Mouse (Mus musculus) cortical plate, adult 2 months (tissue): Measurements from ENCODE around the gene Dusp23. TPM values are rescaled to one million over a fixed set of nuclear protein-coding genes. Genes with fewer than 3 reads are reported as not detected.

ENCODE experiments used
- H3K27ac ChIP-seq: fragments of 200-500 bp; 2 replicates; pipeline ENCODE4 v1.5.1; 2012; ENCODE audit warnings: low read length, control low read depth, inconsistent platforms; ENCODE audit not compliant: insufficient read depth
- H3K4me1 ChIP-seq: fragments of 200-500 bp; 2 replicates; pipeline ENCODE4 v1.6.1; 2011; ENCODE audit warnings: low read length; ENCODE audit not compliant: control insufficient read depth, insufficient read depth
- H3K4me3 ChIP-seq: fragments of 200-500 bp; 2 replicates; pipeline ENCODE4 v1.5.1; 2011; ENCODE audit warnings: mild to moderate bottlenecking, low read length, control low read depth; ENCODE audit not compliant: insufficient read depth
- CTCF ChIP-seq: fragments of 200-500 bp; IDR thresholded peaks from 2 replicates; pipeline ENCODE4 v1.5.1; 2011; ENCODE audit warnings: mild to moderate bottlenecking, control low read depth, low read length; ENCODE audit not compliant: insufficient read depth; ENCODE audit errors: extremely low read depth
- POLR2A ChIP-seq: fragments of 200-500 bp; IDR thresholded peaks from 2 replicates; pipeline ENCODE4 v1.6.1; 2011; ENCODE audit warnings: mild to moderate bottlenecking, low read length, control low read depth; ENCODE audit not compliant: insufficient read depth; ENCODE audit errors: extremely low read depth
- polyA plus RNA-seq: library from polyadenylated mRNA; depleted of rRNA; stranded (reverse); fragments of >200 nt; gene quantifications from 2 replicates; pipeline ENCODE4 v1.2.3, GENCODE M21; 2012

Dusp23 gene
- polyA plus RNA-seq, 1 experiment, result 11.6 TPM

GRCm38 (mm10) chr1:172651288-172651987 lies 18.7 kb upstream of the Dusp23 start:
- H3K27ac ChIP-seq, result no peak overlapping the region
- H3K4me3 ChIP-seq, result no peak overlapping the region
- no peaks in the 10 kb centered on the region for H3K4me1 ChIP-seq
- no peak for TF ChIP-seq POLR2A
- TF ChIP-seq CTCF, result no peak

DNA sequence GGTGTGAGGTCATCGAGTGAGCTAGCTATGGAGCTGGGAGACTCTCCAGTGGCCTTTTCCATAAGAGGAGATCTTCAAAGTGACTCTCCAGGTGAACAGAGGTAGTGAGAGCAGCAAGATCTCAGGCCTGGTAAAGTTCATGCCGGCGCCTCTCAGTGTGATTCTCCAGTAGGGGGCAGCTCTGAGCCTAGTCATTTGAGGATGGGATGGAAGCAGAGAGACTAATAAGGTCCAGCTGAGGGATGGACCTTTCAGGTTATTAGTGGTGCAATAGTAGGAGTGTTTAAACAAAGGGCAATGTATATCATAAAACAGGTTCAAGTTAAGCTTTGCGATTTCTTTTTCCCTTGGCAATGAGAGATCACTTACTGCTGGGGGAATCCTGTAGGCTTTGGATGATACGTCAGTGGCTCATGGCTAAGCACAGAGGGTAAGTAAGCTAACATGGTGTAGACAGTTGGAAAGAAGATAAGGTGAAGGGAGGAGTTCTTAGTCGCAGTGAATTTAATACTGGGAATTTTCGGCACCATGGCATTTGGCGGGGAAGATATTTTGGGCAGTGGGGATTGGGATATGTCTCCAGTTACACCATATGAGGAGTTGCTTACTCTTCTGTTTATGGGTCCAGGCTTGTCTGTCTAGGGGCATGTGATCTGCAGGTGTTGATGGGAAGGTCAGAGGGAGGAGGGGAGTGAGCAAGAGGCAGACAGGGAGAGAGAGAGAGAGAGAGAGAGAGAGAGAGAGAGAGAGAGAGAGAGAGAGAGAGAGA lies 17.9 kb upstream of the Dusp23 start:
- no peak overlapping the region for H3K4me3 ChIP-seq
- H3K4me1 ChIP-seq, result no peaks in the 10 kb centered on the region
- no peak overlapping the region for H3K27ac ChIP-seq
- no peak for TF ChIP-seq POLR2A
- peak; percentile 33 for TF ChIP-seq CTCF

DNA sequence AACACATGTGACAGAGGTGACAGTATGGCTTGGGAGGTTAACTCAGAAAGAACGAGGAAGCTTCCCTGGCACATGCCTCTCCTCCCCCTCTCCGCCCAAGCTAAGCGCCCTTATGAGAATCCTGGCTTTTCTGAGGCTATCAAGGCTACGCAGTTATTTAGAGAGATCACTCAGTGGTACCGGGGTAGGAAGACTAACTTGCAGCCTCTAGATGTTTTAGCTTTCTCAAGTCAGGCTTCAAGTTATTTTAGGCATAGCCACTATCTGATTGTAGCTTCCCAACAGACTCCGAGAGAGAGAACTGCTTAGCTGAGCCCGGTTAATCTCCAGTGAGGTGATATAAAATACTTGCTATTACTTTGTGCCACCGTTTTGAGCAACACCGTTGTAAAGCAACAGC lies 16.6 kb upstream of the Dusp23 start:
- Histone ChIP-seq H3K4me1 (no peaks in the 10 kb centered on the region), H3K4me3 (no peak overlapping the region), H3K27ac (no peak overlapping the region)
- TF ChIP-seq CTCF, result no peak
- no peak for TF ChIP-seq POLR2A

- Histone ChIP-seq H3K27ac (no peak overlapping the region), H3K4me1 (no peaks in the 10 kb centered on the region), H3K4me3 (no peak overlapping the region)
- TF ChIP-seq CTCF, result no peak
- TF ChIP-seq POLR2A, result no peak
Measured at GRCm38 (mm10) chr1:172647236-172647635, 14.5 kb upstream of the Dusp23 start.

DNA sequence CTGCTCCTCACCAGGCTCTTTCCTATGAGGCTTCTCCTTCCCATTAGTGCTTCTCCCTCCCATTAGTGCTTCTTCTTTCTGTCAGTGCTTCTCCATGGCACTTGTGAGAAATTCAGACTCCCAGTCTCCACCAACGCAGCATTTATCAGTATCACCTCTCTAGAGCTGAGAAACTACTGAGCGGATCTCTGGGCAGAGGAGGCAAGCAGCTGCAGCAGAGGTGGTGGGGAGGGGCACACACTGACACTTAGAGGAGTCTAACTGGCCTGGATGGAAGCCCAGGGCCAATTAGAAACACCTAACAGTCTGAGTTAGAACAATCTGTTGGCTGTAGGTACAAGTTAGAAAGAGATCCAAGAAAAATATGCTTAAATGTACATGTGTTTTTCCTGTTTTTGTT lies 6.0 kb upstream of the Dusp23 start:
- H3K27ac ChIP-seq, result no peak overlapping the region
- TF ChIP-seq CTCF (no peak), POLR2A (no peak)
- no peaks in the 10 kb centered on the region for H3K4me1 ChIP-seq
- no peak overlapping the region for H3K4me3 ChIP-seq

DNA sequence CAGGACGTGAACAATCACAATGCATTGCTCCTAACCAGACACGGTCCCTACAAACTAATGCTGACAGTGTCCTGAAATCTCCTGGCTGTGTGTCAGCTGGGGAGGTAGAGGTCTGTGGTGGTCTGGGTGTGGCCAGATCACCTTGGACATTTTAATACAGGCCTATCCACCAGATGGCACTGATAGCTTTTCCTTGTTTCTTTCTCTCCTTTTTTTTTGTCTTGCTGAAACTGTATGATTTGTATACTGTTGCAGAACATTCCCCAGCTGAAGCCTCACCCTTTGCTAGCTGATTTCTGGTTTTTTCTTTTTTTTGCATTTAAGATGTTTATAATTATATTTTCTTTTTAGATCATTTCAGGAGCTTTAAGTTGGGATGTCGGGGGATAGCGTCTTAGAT lies 5.0 kb upstream of the Dusp23 start:
- TF ChIP-seq POLR2A (no peak), CTCF (no peak)
- Histone ChIP-seq H3K4me3 (no peak overlapping the region), H3K4me1 (no peaks in the 10 kb centered on the region), H3K27ac (no peak overlapping the region)

DNA sequence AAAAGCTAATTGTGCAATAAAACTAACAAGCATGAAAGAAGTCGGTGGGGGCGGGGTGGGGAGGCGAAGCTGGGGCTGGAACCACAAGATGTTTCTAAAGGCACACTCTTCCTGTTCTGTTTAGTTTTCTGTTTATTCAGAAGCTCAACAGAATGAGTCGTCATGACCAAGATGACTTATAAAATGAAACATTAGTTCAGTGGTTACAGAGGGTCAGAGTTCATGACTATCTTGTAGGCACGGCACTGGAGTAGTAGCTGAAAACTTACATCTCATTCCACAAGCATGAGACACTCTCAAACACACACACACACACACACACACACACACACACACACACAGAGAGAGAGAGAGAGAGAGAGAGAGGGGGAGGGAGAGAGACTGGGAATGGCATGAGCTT lies 3.5 kb upstream of the Dusp23 start:
- Histone ChIP-seq H3K27ac (no peak overlapping the region), H3K4me3 (no peak overlapping the region), H3K4me1 (no peaks in the 10 kb centered on the region)
- TF ChIP-seq POLR2A, result no peak
- TF ChIP-seq CTCF, result no peak

- H3K4me3 ChIP-seq, result no peak overlapping the region
- H3K4me1 ChIP-seq, result no peaks in the 10 kb centered on the region
- TF ChIP-seq POLR2A (no peak), CTCF (no peak)
- no peak overlapping the region for H3K27ac ChIP-seq
Measured at GRCm38 (mm10) chr1:172635258-172635657, 2.5 kb upstream of the Dusp23 start.

DNA sequence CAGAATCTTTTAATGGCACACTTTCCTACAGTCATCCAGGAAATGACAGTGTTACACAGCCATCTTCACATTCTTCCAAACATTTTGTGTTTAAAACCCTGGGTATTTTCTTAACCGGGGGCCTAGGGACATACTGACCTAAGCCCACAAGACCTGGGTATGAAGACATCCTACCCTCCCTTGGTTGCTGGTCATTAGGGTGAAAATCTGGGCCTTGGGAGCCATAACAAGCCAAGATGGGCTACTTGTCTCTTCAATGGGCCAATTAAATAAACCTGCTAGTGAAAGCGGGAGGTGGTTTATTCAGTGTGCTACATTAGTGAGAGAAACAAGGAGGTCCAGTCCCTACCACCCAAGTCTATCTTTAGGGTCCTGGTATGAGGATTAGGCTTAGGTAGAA lies 1.4 kb upstream of the Dusp23 start:
- H3K27ac ChIP-seq, result no peak overlapping the region
- no peak overlapping the region for H3K4me3 ChIP-seq
- TF ChIP-seq CTCF (no peak), POLR2A (no peak)
- H3K4me1 ChIP-seq, result no peaks in the 10 kb centered on the region

DNA sequence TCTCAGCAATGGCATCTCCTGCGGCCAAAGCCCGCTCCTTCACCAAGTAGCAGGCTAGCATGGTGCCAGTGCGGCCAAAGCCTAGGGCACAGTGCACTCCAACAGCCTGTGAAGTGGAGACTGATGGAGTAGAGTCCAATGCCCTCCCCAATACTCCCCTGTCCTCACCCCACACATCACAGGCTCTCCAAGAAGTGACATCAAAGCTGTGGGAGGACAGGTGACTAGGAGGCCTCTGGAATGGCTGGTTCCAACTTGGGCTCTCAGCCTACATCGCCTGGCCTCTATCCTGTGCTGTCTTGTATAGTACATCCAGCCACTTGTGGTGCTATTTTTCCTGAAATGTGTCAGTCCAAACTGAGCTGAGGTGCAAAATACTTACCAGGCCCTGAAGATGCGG lies 1.0 kb downstream of the Dusp23 start:
- no peaks in the 10 kb centered on the region for H3K4me1 ChIP-seq
- TF ChIP-seq CTCF, result no peak
- TF ChIP-seq POLR2A, result no peak

More for the DNA sequence above, 1.0 kb downstream of the Dusp23 start:
- H3K4me3 ChIP-seq, result no peak overlapping the region
- H3K27ac ChIP-seq, result no peak overlapping the region
